Mouse (Mus musculus): Measurements from ENCODE around the gene Lrp8. TPM values are rescaled to one million over a fixed set of nuclear protein-coding genes. Genes with fewer than 3 reads are reported as not detected.
A peak's percentile ranks its signal among the peaks of the same experiment; 100 is the strongest.

Gene Lrp8
- polyA plus RNA-seq, 1 experiment from 2014 or later = 0.99 TPM

DNA sequence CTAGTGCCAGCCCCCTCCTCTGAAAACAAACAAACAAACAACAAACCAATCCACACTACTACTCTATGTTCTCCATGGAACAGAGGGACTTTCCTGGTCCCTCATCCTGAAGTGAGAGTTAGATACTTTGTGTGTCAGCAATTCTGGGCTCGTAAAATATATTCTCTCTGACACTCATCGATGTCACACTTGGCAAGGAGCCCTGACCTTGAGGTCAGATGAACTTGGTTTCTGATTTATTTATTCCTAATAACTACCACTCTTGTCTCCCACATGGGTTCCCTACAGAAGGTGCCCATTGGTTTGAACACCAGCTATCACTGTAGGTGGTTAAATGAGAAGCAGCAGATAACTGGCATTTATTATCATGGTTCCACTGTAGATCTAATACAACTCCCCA is 118.3 kb downstream of the Lrp8 start:
- Histone ChIP-seq H3K36me3 (ENCODE audit: control insufficient read depth, insufficient read depth, low read length) (no peaks in the 10 kb centered on the region), H3K27ac (ENCODE audit: low read length) (peak overlapping the region; percentile 93), H3K4me1 (ENCODE audit: control insufficient read depth, insufficient read depth, low read length) (peaks cover 22% of the 10 kb centered on the region), H3K9me3 (ENCODE audit: control insufficient read depth, low read length) (no peaks in the 10 kb centered on the region), H3K4me3 (ENCODE audit: low read length) (no peak overlapping the region), H3K9ac (ENCODE audit: low read depth, low read length) (no peak overlapping the region), H3K27me3 (replicated peaks; ENCODE audit: control insufficient read depth, insufficient read depth, low read length) (no peaks in the 10 kb centered on the region), H3K4me2 (ENCODE audit: low read depth, low read length) (no peak overlapping the region)
- 71% methylated on average over 2 of the region's 2 CpGs for WGBS
- ATAC-seq = no peak

DNA sequence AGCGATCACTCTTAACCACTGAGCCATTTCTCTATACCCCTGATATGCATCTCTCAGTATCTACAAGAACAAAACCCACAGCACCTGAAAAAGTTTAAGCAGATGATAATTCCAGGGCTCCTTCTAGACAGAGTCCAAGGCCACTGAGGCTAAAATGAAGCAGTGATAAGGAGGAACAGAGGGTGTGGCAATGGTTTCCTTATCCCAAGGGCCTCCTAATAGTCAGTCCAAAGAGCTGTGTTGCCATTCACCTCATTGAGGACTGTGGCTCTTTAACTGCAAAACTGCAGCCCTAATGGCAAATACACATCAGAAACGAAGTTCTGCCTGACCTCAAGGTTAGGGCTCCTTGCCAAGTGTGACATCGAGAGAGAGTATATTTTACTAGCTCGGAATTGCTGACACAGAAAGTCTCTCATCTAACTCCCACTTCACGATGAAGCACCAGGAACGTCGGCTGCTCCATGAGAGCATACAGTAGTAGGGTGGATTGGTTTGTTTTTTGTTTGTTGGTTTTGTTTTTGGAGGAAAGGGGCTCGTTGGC is 119.2 kb downstream of the Lrp8 start:
- WGBS = 41% methylated on average over 8 of the region's 8 CpGs
- peak overlapping the region; percentile 88 for H3K4me3 ChIP-seq (ENCODE audit: low read length)
- H3K27me3 ChIP-seq (replicated peaks; ENCODE audit: control insufficient read depth, insufficient read depth, low read length) = no peaks in the 10 kb centered on the region
- no peaks in the 10 kb centered on the region for H3K9me3 ChIP-seq (ENCODE audit: control insufficient read depth, low read length)
- peak; percentile 63 for ATAC-seq
- peak overlapping the region; percentile 97; the same call in 1 of the 2 replicates for H3K9ac ChIP-seq (ENCODE audit: low read depth, low read length)
- H3K36me3 ChIP-seq (ENCODE audit: control insufficient read depth, insufficient read depth, low read length) = no peaks in the 10 kb centered on the region
- peak overlapping the region; percentile 93 for H3K27ac ChIP-seq (ENCODE audit: low read length)
- H3K4me1 ChIP-seq (ENCODE audit: control insufficient read depth, insufficient read depth, low read length) = peaks cover 22% of the 10 kb centered on the region
- peak overlapping the region; percentile 73 for H3K4me2 ChIP-seq (ENCODE audit: low read depth, low read length)

DNA sequence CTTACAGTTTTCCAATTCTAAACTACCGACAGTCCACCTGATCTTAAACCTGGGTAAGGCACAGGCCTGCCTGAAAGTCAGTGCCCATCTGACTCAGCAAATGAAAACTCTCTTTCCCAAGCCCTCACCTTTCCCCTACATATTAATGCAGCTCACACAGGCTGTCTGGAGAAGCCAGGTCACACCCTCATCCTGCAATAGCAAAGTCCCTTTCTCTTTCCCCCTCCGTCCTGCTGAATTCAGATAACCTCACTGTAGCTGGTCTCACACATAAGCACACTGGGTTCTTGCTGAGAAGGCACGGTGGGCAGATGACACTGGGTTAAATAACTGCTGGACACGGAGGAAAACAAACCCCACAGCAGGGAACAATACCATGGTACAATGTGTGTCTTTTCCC is 119.9 kb downstream of the Lrp8 start:
- ATAC-seq = peak; percentile 64

GRCm38 (mm10) chr4:107923145-107923802 is 121.2 kb downstream of the Lrp8 start, which contains the start of gene Cpt2:
Gene Cpt2 (minus strand): TSS chr4:107923610.
- Histone ChIP-seq H3K4me1 (ENCODE audit: control insufficient read depth, insufficient read depth, low read length) (peaks cover 22% of the 10 kb centered on the region), H3K4me3 (ENCODE audit: low read length) (peak within 1 kb of the TSS; percentile 88), H3K27ac (ENCODE audit: low read length) (peak within 1 kb of the TSS; percentile 93), H3K36me3 (ENCODE audit: control insufficient read depth, insufficient read depth, low read length) (no peaks in the 10 kb centered on the region), H3K27me3 (replicated peaks; ENCODE audit: control insufficient read depth, insufficient read depth, low read length) (no peaks in the 10 kb centered on the region), H3K9me3 (ENCODE audit: control insufficient read depth, low read length) (no peaks in the 10 kb centered on the region), H3K9ac (ENCODE audit: low read depth, low read length) (peak within 1 kb of the TSS; percentile 97), H3K4me2 (ENCODE audit: low read depth, low read length) (peak within 1 kb of the TSS; percentile 73)
- whole genome bisulfite sequencing = under 1% methylated on average over 38 of the region's 38 CpGs
- ATAC-seq = peak; percentile 90

More for the DNA sequence above, 119.9 kb downstream of the Lrp8 start:
- Histone ChIP-seq H3K9ac (ENCODE audit: low read depth, low read length) (peak overlapping the region; percentile 97), H3K9me3 (ENCODE audit: control insufficient read depth, low read length) (no peaks in the 10 kb centered on the region), H3K36me3 (ENCODE audit: control insufficient read depth, insufficient read depth, low read length) (no peaks in the 10 kb centered on the region), H3K4me3 (ENCODE audit: low read length) (peak overlapping the region; percentile 88), H3K4me2 (ENCODE audit: low read depth, low read length) (peak overlapping the region; percentile 73), H3K27me3 (replicated peaks; ENCODE audit: control insufficient read depth, insufficient read depth, low read length) (no peaks in the 10 kb centered on the region), H3K27ac (ENCODE audit: low read length) (peak overlapping the region; percentile 93), H3K4me1 (ENCODE audit: control insufficient read depth, insufficient read depth, low read length) (peaks cover 22% of the 10 kb centered on the region)
- 38% methylated on average over 4 of the region's 4 CpGs for WGBS

DNA sequence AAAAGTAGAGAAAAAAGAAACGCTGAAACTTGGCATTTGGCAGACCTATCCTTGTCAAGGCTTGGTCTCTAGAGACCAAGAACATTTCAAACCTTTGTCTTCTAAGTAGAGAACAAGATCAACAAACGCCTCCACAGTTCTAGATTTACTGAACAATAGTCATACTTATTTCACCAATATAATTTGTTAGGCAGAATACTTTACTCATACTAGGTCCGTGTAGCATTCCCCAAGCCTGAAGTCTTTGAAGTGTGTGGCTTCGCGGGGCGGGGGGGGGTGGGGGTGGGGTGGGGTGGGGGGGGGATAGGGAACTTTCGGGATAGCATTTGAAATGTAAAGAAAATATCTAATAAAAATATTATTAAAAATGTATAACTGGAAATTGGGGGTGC is 121.7 kb downstream of the Lrp8 start:
- WGBS = 49% methylated on average over 7 of the region's 7 CpGs
- no peaks in the 10 kb centered on the region for H3K27me3 ChIP-seq (replicated peaks; ENCODE audit: control insufficient read depth, insufficient read depth, low read length)
- peaks cover 22% of the 10 kb centered on the region for H3K4me1 ChIP-seq (ENCODE audit: control insufficient read depth, insufficient read depth, low read length)
- peak overlapping the region; percentile 88 for H3K4me3 ChIP-seq (ENCODE audit: low read length)
- H3K4me2 ChIP-seq (ENCODE audit: low read depth, low read length) = peak overlapping the region; percentile 59
- peak overlapping the region; percentile 93 for H3K27ac ChIP-seq (ENCODE audit: low read length)
- no peak overlapping the region for H3K9ac ChIP-seq (ENCODE audit: low read depth, low read length)
- H3K9me3 ChIP-seq (ENCODE audit: control insufficient read depth, low read length) = no peaks in the 10 kb centered on the region
- no peaks in the 10 kb centered on the region for H3K36me3 ChIP-seq (ENCODE audit: control insufficient read depth, insufficient read depth, low read length)
- ATAC-seq = no peak; the same call in 1 of the 2 replicates

Other genes with a start within 250 kb of the Lrp8 start
- not detected in 2 replicates for gene Dmrtb1, start 118.0 kb upstream of the Lrp8 start, polyA plus RNA-seq (2015; fragmentation: Nextera tagmentation; extraction: Ambion mirVana)
- 132 and 139 TPM in 2 replicates for gene Magoh, start 77.5 kb downstream of the Lrp8 start, polyA plus RNA-seq (2015; fragmentation: Nextera tagmentation; extraction: Ambion mirVana)
- gene 0610037L13Rik, start 87.6 kb downstream of the Lrp8 start, polyA plus RNA-seq (2015; fragmentation: Nextera tagmentation; extraction: Ambion mirVana) = 87.7 and 93.8 TPM in 2 replicates
- gene Cpt2, start 121.3 kb downstream of the Lrp8 start, polyA plus RNA-seq (2015; fragmentation: Nextera tagmentation; extraction: Ambion mirVana) = 142 and 155 TPM in 2 replicates
- 0.12 and 0.15 TPM in 2 replicates for gene Slc1a7, start 166.1 kb downstream of the Lrp8 start, polyA plus RNA-seq (2015; fragmentation: Nextera tagmentation; extraction: Ambion mirVana)

All from intestine, embryonic 16.5 days (tissue).